Mouse (Mus musculus): ENCODE results near the gene Zfp867. TPM values are rescaled to one million over a fixed set of nuclear protein-coding genes. Genes with fewer than 3 reads are reported as not detected.

Zfp867 gene
- total and polyA plus RNA-seq, 2 experiments: 0.39 to 4.1 TPM

DNA sequence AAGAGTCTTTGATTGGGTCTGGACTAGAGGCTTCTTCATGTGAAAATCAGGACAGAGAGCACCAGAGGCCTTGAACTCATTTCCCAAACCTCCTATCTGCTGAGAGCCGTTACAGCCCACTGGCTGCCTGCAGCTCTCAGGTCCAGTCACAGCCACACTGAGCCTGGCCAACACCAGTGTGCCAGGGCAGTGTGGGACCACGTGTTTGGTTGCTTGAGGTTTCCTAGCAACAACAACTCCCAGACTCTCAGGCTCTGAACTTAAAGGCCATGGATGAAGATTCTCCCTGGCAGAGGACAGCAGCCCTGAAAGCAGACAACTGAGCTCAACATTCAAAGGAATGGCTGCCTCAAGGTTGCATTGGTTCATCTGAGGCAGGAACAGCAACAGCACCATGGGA, 13.4 kb upstream of the Zfp867 start:
- Histone ChIP-seq H3K9ac (ENCODE audit: low read depth, low read length) (no peak overlapping the region), H3K79me2 (ENCODE audit: control insufficient read depth, insufficient read depth, low read length) (no peaks in the 10 kb centered on the region), H3K27ac (replicated peaks; ENCODE audit: insufficient read depth, low read depth, low read length) (no peak overlapping the region), H3K4me1 (ENCODE audit: control insufficient read depth, insufficient read depth, low read length) (no peaks in the 10 kb centered on the region), H3K4me3 (ENCODE audit: insufficient read depth, low read depth, low read length) (no peak overlapping the region), H3K27me3 (ENCODE audit: control insufficient read depth, insufficient read depth, low read length) (no peaks in the 10 kb centered on the region), H3K36me3 (ENCODE audit: control insufficient read depth, insufficient read depth, low read length) (peaks cover 18% of the 10 kb centered on the region)
- no peak for TF ChIP-seq POLR2A (IDR thresholded peaks at IDR 0.05; ENCODE audit: extremely low read depth, insufficient read depth, low read length)
- TF ChIP-seq CTCF (IDR thresholded peaks at IDR 0.05; ENCODE audit: low read depth, low read length): no peak
- no peak for DNase-seq (ENCODE audit: extremely low read depth, low read depth, low spot score)
- 57% methylated on average over 2 of the region's 2 CpGs for WGBS

DNA sequence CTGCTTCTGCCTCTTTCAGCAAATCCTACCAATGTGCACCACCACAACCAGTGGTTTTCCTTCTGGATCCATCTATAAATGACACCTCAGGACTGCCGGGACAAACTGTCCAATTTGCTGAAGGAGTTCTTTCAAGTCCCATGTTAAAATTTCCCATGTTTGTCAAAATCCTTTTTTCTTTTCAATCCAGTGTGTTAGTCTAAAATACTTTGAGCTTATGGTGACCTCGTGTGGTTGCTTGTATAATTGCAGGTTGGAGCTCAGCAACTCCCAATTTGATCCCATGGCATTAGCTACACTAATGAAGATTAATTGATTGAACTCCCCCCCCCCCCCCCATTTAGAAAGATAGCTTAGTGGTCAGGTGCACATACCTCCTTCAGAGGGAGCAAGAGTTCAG, 10.9 kb upstream of the Zfp867 start:
- H3K36me3 ChIP-seq (ENCODE audit: control insufficient read depth, insufficient read depth, low read length): peaks cover 10% of the 10 kb centered on the region; the same call in 1 of the 2 replicates
- DNase-seq (ENCODE audit: extremely low read depth, low read depth, low spot score): peak; percentile 43
- TF ChIP-seq POLR2A (IDR thresholded peaks at IDR 0.05; ENCODE audit: extremely low read depth, insufficient read depth, low read length): no peak
- peak; percentile 19; the same call in 1 of the 2 replicates for TF ChIP-seq CTCF (IDR thresholded peaks at IDR 0.05; ENCODE audit: low read depth, low read length)
- no peaks in the 10 kb centered on the region for H3K27me3 ChIP-seq (ENCODE audit: control insufficient read depth, insufficient read depth, low read length)
- no peak overlapping the region for H3K9ac ChIP-seq (ENCODE audit: low read depth, low read length)
- H3K79me2 ChIP-seq (ENCODE audit: control insufficient read depth, insufficient read depth, low read length): no peaks in the 10 kb centered on the region
- no peak overlapping the region for H3K27ac ChIP-seq (replicated peaks; ENCODE audit: insufficient read depth, low read depth, low read length)
- H3K4me3 ChIP-seq (ENCODE audit: insufficient read depth, low read depth, low read length): no peak overlapping the region
- no peaks in the 10 kb centered on the region for H3K4me1 ChIP-seq (ENCODE audit: control insufficient read depth, insufficient read depth, low read length)
- 7% methylated on average over 2 of the region's 2 CpGs for WGBS

- Histone ChIP-seq H3K9ac (ENCODE audit: low read depth, low read length) (no peak overlapping the region), H3K4me3 (ENCODE audit: insufficient read depth, low read depth, low read length) (no peak overlapping the region), H3K36me3 (ENCODE audit: control insufficient read depth, insufficient read depth, low read length) (no peaks in the 10 kb centered on the region), H3K4me1 (ENCODE audit: control insufficient read depth, insufficient read depth, low read length) (no peaks in the 10 kb centered on the region), H3K27me3 (ENCODE audit: control insufficient read depth, insufficient read depth, low read length) (no peaks in the 10 kb centered on the region), H3K79me2 (ENCODE audit: control insufficient read depth, insufficient read depth, low read length) (no peaks in the 10 kb centered on the region), H3K27ac (replicated peaks; ENCODE audit: insufficient read depth, low read depth, low read length) (no peak overlapping the region)
- TF ChIP-seq CTCF (IDR thresholded peaks at IDR 0.05; ENCODE audit: low read depth, low read length) (no peak), POLR2A (IDR thresholded peaks at IDR 0.05; ENCODE audit: extremely low read depth, insufficient read depth, low read length) (no peak)
- DNase-seq (ENCODE audit: extremely low read depth, low read depth, low spot score): no peak
- WGBS: 64% methylated on average over 6 of the region's 6 CpGs
Observed at GRCm38 (mm10) chr11:59477240-59477639, 5.0 kb upstream of the Zfp867 start.

GRCm38 (mm10) chr11:59471413-59472325, 605 bp downstream of the Zfp867 start:
- Histone ChIP-seq H3K79me2 (ENCODE audit: control insufficient read depth, insufficient read depth, low read length) (peaks cover 10% of the 10 kb centered on the region; the same call in 1 of the 2 replicates), H3K4me1 (ENCODE audit: control insufficient read depth, insufficient read depth, low read length) (no peaks in the 10 kb centered on the region; the same call in 1 of the 2 replicates), H3K27ac (replicated peaks; ENCODE audit: insufficient read depth, low read depth, low read length) (peak overlapping the region; percentile 65), H3K4me3 (ENCODE audit: insufficient read depth, low read depth, low read length) (peak overlapping the region; percentile 74), H3K27me3 (ENCODE audit: control insufficient read depth, insufficient read depth, low read length) (no peaks in the 10 kb centered on the region), H3K9ac (ENCODE audit: low read depth, low read length) (peak overlapping the region; percentile 79), H3K36me3 (ENCODE audit: control insufficient read depth, insufficient read depth, low read length) (no peaks in the 10 kb centered on the region; the same call in 1 of the 2 replicates)
- TF ChIP-seq CTCF (IDR thresholded peaks at IDR 0.05; ENCODE audit: low read depth, low read length): no peak
- TF ChIP-seq POLR2A (IDR thresholded peaks at IDR 0.05; ENCODE audit: extremely low read depth, insufficient read depth, low read length): no peak
- peak; percentile 38 for DNase-seq (ENCODE audit: extremely low read depth, low read depth, low spot score)
- WGBS: 4% methylated on average over 37 of the region's 37 CpGs

GRCm38 (mm10) chr11:59460459-59460858, 11.8 kb downstream of the Zfp867 start:
- no peaks in the 10 kb centered on the region for H3K79me2 ChIP-seq (ENCODE audit: control insufficient read depth, insufficient read depth, low read length)
- peaks cover 2% of the 10 kb centered on the region; the same call in 1 of the 2 replicates for H3K27me3 ChIP-seq (ENCODE audit: control insufficient read depth, insufficient read depth, low read length)
- H3K9ac ChIP-seq (ENCODE audit: low read depth, low read length): no peak overlapping the region
- no peak overlapping the region for H3K4me3 ChIP-seq (ENCODE audit: insufficient read depth, low read depth, low read length)
- TF ChIP-seq POLR2A (IDR thresholded peaks at IDR 0.05; ENCODE audit: extremely low read depth, insufficient read depth, low read length): no peak
- no peak for TF ChIP-seq CTCF (IDR thresholded peaks at IDR 0.05; ENCODE audit: low read depth, low read length)
- no peak for DNase-seq (ENCODE audit: extremely low read depth, low read depth, low spot score)
- WGBS: 89% methylated on average over 2 of the region's 2 CpGs
- H3K27ac ChIP-seq (replicated peaks; ENCODE audit: insufficient read depth, low read depth, low read length): no peak overlapping the region
- H3K4me1 ChIP-seq (ENCODE audit: control insufficient read depth, insufficient read depth, low read length): no peaks in the 10 kb centered on the region
- H3K36me3 ChIP-seq (ENCODE audit: control insufficient read depth, insufficient read depth, low read length): peaks cover 33% of the 10 kb centered on the region

DNA sequence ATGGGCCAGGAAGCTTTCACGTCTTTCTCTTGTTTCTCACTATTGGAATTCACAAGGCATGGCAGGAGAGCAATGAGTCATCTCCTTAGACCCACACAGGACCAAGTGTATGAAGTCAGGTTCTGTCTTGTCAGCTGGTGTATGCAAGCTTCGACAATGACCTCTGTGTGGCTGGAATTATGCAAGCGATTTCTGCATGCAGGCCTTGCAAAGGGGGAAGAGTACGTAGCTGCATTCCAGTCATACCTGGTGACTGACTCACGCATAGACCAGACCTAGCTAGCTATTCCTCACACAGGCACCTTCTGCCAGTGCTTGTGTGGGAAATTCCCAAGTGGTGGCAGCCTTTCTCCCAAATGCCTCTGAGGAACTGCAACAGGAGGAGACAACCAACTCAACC, 13.3 kb downstream of the Zfp867 start:
- no peak overlapping the region for H3K4me3 ChIP-seq (ENCODE audit: insufficient read depth, low read depth, low read length)
- no peak overlapping the region for H3K27ac ChIP-seq (replicated peaks; ENCODE audit: insufficient read depth, low read depth, low read length)
- no peak overlapping the region for H3K9ac ChIP-seq (ENCODE audit: low read depth, low read length)
- peaks cover 2% of the 10 kb centered on the region; the same call in 1 of the 2 replicates for H3K27me3 ChIP-seq (ENCODE audit: control insufficient read depth, insufficient read depth, low read length)
- 21% methylated on average over 5 of the region's 5 CpGs for WGBS
- no peaks in the 10 kb centered on the region for H3K4me1 ChIP-seq (ENCODE audit: control insufficient read depth, insufficient read depth, low read length)
- H3K36me3 ChIP-seq (ENCODE audit: control insufficient read depth, insufficient read depth, low read length): peaks cover 42% of the 10 kb centered on the region
- peak; percentile 53 for DNase-seq (ENCODE audit: extremely low read depth, low read depth, low spot score)
- TF ChIP-seq CTCF (IDR thresholded peaks at IDR 0.05; ENCODE audit: low read depth, low read length) (no peak), POLR2A (IDR thresholded peaks at IDR 0.05; ENCODE audit: extremely low read depth, insufficient read depth, low read length) (no peak)
- no peaks in the 10 kb centered on the region for H3K79me2 ChIP-seq (ENCODE audit: control insufficient read depth, insufficient read depth, low read length)

Measured in liver, adult 2 months (tissue).